Mouse (Mus musculus) stomach, embryonic 14.5 days (tissue): Measurements from ENCODE around the gene Plekha8. TPM values are rescaled to one million over a fixed set of nuclear protein-coding genes. Genes with fewer than 3 reads are reported as not detected.

Experiments used
- ATAC-seq: fragments of 200-750 bp; cut with Nextera tagmentation; 2 replicates; pipeline ENCODE4 v1.8.0; 2017; ENCODE audit warnings: low read depth, moderate TSS enrichment; ENCODE audit not compliant: insufficient number of reproducible peaks, insufficient read depth, low FRiP score
- H3K27ac ChIP-seq: fragments of 300-500 bp; sonication (generic); 2 replicates; pipeline ENCODE4 v1.5.1; 2014; ENCODE audit warnings: mild to moderate bottlenecking, low read length, moderate library complexity, mixed read lengths
- H3K27me3 ChIP-seq: fragments of 300-500 bp; sonication (generic); 2 replicates; pipeline ENCODE4 v1.6.1; 2014; ENCODE audit warnings: low read length, control low read depth, mixed read lengths; ENCODE audit not compliant: control insufficient read depth, insufficient read depth
- H3K36me3 ChIP-seq: fragments of 300-500 bp; sonication (generic); 2 replicates; pipeline ENCODE4 v1.6.1; 2014; ENCODE audit warnings: mild to moderate bottlenecking, control low read depth, low read length, moderate library complexity, mixed read lengths; ENCODE audit not compliant: control insufficient read depth, insufficient read depth
- H3K4me1 ChIP-seq: fragments of 300-500 bp; sonication (generic); 2 replicates; pipeline ENCODE4 v1.6.1; 2014; ENCODE audit warnings: low read length, control low read depth, mixed read lengths; ENCODE audit not compliant: control insufficient read depth, insufficient read depth
- H3K4me2 ChIP-seq: fragments of 300-500 bp; sonication (generic); replicated peaks from 2 replicates; pipeline ENCODE4 v1.6.1; 2014; ENCODE audit warnings: low read depth, low read length, control low read depth
- H3K4me3 ChIP-seq: fragments of 300-500 bp; sonication (generic); 2 replicates; pipeline ENCODE4 v1.5.1; 2014; ENCODE audit warnings: low read depth, low read length, control low read depth
- H3K9ac ChIP-seq: fragments of 300-500 bp; sonication (generic); replicated peaks from 2 replicates; pipeline ENCODE4 v1.6.1; 2014; ENCODE audit warnings: low read depth, mild to moderate bottlenecking, control low read depth, low read length, moderate library complexity, mixed read lengths
- H3K9me3 ChIP-seq: fragments of 300-500 bp; sonication (generic); 2 replicates; pipeline ENCODE4 v1.6.1; 2016; ENCODE audit warnings: low read depth, low read length, control low read depth; ENCODE audit not compliant: control insufficient read depth
- WGBS: fragments of 180-500 bp; shearing (Covaris S2); extraction: QIAGEN DNeasy Blood & Tissue Kit; methylation state at CpG from one replicate; pipeline ENCODE4 v1.1.7; 2014; 5-methylcytosine and 5-hydroxymethylcytosine counted together
- polyA plus RNA-seq: library from polyadenylated mRNA; unstranded; fragments of >200 nt; fragmentation: Nextera tagmentation; extraction: Ambion mirVana; gene quantifications from 2 replicates; pipeline ENCODE4 v1.2.1, GENCODE M21; 2014

Plekha8 gene
- polyA plus RNA-seq, 1 experiment from 2014 or later = 9.8 TPM

DNA sequence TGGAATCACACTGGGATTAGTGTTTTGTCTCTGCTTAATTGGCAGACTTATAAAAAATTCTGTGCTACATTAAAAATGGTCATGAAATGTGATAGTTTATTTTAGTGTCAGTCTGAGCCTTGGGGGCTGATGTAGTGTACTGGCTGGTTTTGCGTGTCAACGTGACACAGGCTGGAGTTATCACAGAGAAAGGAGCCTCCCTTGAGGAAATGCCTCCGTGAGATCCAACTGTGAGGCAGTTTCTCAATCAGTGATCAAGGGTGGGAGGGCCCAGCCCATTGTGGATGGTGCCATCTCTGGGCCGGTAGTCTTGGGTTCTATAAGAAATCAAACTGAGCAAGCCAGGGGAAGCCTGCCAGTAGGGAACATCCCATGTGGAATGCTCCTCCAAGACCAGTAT is 11.3 kb downstream of the Plekha8 start:
- Histone ChIP-seq H3K27ac (no peak overlapping the region), H3K4me1 (no peaks in the 10 kb centered on the region), H3K4me2 (no peak overlapping the region), H3K9me3 (no peaks in the 10 kb centered on the region), H3K4me3 (no peak overlapping the region), H3K27me3 (no peaks in the 10 kb centered on the region), H3K9ac (no peak overlapping the region), H3K36me3 (no peaks in the 10 kb centered on the region)
- 65% methylated on average over 4 of the region's 4 CpGs for WGBS
- no peak for ATAC-seq

DNA sequence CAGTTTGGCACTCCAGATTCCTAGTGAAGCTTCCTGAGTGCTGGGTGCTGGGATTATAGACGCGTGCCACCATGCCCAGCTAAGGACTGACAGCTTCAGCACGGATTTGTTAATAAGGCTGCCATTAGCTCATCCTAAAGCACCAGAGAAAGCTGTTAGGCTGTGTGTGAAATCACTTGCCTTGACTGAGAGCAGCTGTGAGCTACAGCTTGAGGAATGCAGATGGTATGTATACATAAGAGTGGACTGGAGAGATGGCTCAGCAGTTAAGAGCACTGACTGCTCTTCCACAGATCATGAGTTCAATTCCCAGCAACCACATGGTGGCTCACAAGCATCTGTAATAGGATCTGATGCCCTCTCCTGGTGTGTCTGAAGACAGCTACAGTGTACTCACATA is 22.5 kb downstream of the Plekha8 start:
- H3K27ac ChIP-seq = no peak overlapping the region
- no peaks in the 10 kb centered on the region for H3K9me3 ChIP-seq
- no peak overlapping the region for H3K4me3 ChIP-seq
- H3K4me2 ChIP-seq = no peak overlapping the region
- no peak for ATAC-seq
- no peak overlapping the region for H3K9ac ChIP-seq
- H3K27me3 ChIP-seq = no peaks in the 10 kb centered on the region
- H3K36me3 ChIP-seq = peaks cover 3% of the 10 kb centered on the region; the same call in 1 of the 2 replicates
- 53% methylated on average over 3 of the region's 3 CpGs for WGBS
- no peaks in the 10 kb centered on the region for H3K4me1 ChIP-seq

DNA sequence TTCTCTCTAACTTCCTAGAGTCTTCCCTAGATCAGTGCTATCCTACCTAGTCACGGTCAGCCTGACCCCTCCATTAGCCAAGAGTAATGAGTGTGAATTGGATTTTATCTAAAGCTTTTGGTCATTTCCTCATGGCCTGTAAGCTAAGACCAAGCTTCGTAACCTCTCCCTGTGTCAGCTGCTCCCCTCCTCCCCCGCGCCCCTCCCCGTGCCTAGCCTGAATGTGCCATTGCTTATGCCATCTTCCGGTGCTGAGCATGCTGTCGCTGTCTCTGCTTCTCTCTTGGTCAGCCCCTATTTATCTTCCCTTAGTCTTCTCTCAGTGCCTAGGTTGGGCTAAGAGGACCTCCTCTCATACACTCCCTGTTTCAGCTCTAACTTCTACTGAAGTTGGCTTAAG is 24.6 kb downstream of the Plekha8 start:
- WGBS = 80% methylated on average over 7 of the region's 7 CpGs
- Histone ChIP-seq H3K27ac (no peak overlapping the region), H3K4me1 (no peaks in the 10 kb centered on the region), H3K4me2 (no peak overlapping the region), H3K4me3 (no peak overlapping the region), H3K36me3 (peaks cover 12% of the 10 kb centered on the region; the same call in 1 of the 2 replicates), H3K9ac (no peak overlapping the region), H3K27me3 (no peaks in the 10 kb centered on the region), H3K9me3 (no peaks in the 10 kb centered on the region)
- no peak for ATAC-seq

GRCm38 (mm10) chr6:54620357-54620756 is 25.4 kb downstream of the Plekha8 start:
- H3K27ac ChIP-seq = no peak overlapping the region
- no peaks in the 10 kb centered on the region for H3K4me1 ChIP-seq
- ATAC-seq = no peak
- WGBS = 68% methylated on average over 4 of the region's 4 CpGs
- no peaks in the 10 kb centered on the region for H3K9me3 ChIP-seq
- H3K36me3 ChIP-seq = peaks cover 15% of the 10 kb centered on the region; the same call in 1 of the 2 replicates
- H3K4me3 ChIP-seq = no peak overlapping the region
- no peak overlapping the region for H3K4me2 ChIP-seq
- no peak overlapping the region for H3K9ac ChIP-seq
- H3K27me3 ChIP-seq = no peaks in the 10 kb centered on the region

GRCm38 (mm10) chr6:54628381-54628780 is 33.5 kb downstream of the Plekha8 start:
- WGBS = 91% methylated on average over 3 of the region's 3 CpGs
- H3K27me3 ChIP-seq = no peaks in the 10 kb centered on the region
- no peak overlapping the region for H3K27ac ChIP-seq
- H3K9ac ChIP-seq = no peak overlapping the region
- peaks cover 11% of the 10 kb centered on the region for H3K36me3 ChIP-seq
- no peak for ATAC-seq
- H3K4me2 ChIP-seq = no peak overlapping the region
- H3K9me3 ChIP-seq = no peaks in the 10 kb centered on the region
- no peak overlapping the region for H3K4me3 ChIP-seq
- H3K4me1 ChIP-seq = no peaks in the 10 kb centered on the region

- no peaks in the 10 kb centered on the region for H3K9me3 ChIP-seq
- no peak overlapping the region for H3K9ac ChIP-seq
- H3K36me3 ChIP-seq = peaks cover 6% of the 10 kb centered on the region
- no peak overlapping the region for H3K4me2 ChIP-seq
- no peaks in the 10 kb centered on the region for H3K27me3 ChIP-seq
- H3K27ac ChIP-seq = no peak overlapping the region
- 33% methylated on average over 7 of the region's 7 CpGs for WGBS
- no peaks in the 10 kb centered on the region for H3K4me1 ChIP-seq
- 0 out of 2 replicates have a peak, but pooled peaks have one; percentile 46 for ATAC-seq
- H3K4me3 ChIP-seq = no peak overlapping the region
Measured at GRCm38 (mm10) chr6:54629734-54630133, 34.8 kb downstream of the Plekha8 start.

GRCm38 (mm10) chr6:54631462-54631861 is 36.6 kb downstream of the Plekha8 start:
- no peaks in the 10 kb centered on the region for H3K9me3 ChIP-seq
- peaks cover 3% of the 10 kb centered on the region for H3K36me3 ChIP-seq
- WGBS = 48% methylated on average over 3 of the region's 3 CpGs
- H3K4me1 ChIP-seq = no peaks in the 10 kb centered on the region
- no peaks in the 10 kb centered on the region for H3K27me3 ChIP-seq
- no peak overlapping the region for H3K4me2 ChIP-seq
- H3K9ac ChIP-seq = no peak overlapping the region
- H3K4me3 ChIP-seq = no peak overlapping the region
- H3K27ac ChIP-seq = no peak overlapping the region
- no peak for ATAC-seq

GRCm38 (mm10) chr6:54639877-54640276 is 45.0 kb downstream of the Plekha8 start:
- Histone ChIP-seq H3K27ac (no peak overlapping the region), H3K9ac (no peak overlapping the region), H3K4me1 (no peaks in the 10 kb centered on the region), H3K9me3 (no peaks in the 10 kb centered on the region), H3K27me3 (no peaks in the 10 kb centered on the region), H3K4me2 (no peak overlapping the region), H3K36me3 (no peaks in the 10 kb centered on the region; the same call in 1 of the 2 replicates), H3K4me3 (no peak overlapping the region)
- ATAC-seq = no peak
- 94% methylated on average over 3 of the region's 3 CpGs for WGBS

DNA sequence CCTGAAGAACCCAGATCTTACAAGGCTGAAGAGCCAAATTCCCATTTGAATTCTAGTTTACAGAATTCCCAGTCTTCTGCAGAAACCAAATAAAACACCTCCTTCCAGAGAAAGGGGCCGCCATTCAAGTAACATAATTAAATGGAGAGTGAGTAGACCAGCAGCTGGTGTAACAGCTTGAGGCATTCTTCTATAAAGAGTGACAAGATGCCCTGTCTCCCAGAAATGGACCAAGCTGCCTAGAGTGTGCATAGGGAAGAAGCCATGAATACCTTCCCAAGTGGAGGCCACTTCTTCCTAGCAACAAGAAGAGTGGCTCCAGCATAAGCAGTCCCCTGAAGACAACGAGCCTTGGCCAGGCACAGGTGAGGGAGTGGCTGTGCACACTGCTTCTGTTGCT is 47.0 kb downstream of the Plekha8 start:
- Histone ChIP-seq H3K36me3 (no peaks in the 10 kb centered on the region; the same call in 1 of the 2 replicates), H3K4me2 (no peak overlapping the region), H3K9ac (no peak overlapping the region), H3K4me3 (no peak overlapping the region), H3K9me3 (no peaks in the 10 kb centered on the region), H3K27ac (no peak overlapping the region), H3K27me3 (no peaks in the 10 kb centered on the region), H3K4me1 (no peaks in the 10 kb centered on the region)
- 84% methylated on average over 2 of the region's 2 CpGs for WGBS
- ATAC-seq = no peak
